Mouse (Mus musculus) c-Kit-positive CD71-positive TER-119-positive erythroid progenitor cells, embryonic 14.5 days (primary cell): ENCODE measurements around the gene Vmn1r196.
"Not testable (repeated sequence)": the region's sequence is repeated elsewhere in the genome, so short reads cannot be mapped to it uniquely, and the experiment has no call there.

Source experiments
- DNase-seq: peaks from one replicate; pipeline ENCODE4 v3.0.0-alpha.2; 2013; ENCODE audit warnings: low spot score

Vmn1r196 gene

DNA sequence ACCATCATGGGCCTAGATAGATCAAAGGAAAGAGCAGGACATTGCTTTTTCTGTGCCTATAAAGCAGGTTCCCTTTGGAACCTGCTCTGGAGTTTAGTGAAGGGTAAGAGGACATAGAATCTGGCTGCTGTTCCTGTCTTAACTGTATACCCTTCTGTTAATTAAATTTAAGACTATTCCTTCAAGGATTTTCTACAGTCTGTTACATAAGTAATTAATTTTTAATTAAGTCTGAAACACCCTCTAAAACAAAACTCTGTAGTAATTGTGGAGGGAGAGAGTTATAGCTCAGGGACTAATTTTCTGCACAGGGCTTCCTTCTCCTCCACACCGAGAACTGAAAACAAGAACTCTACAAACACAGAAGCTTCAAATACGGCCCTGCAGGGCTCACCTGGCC is at the start of gene Vmn1r196:
TSS of gene Vmn1r196 (plus strand) at position 301 of the 400 bp plus-strand sequence.
- no peak for DNase-seq

DNA sequence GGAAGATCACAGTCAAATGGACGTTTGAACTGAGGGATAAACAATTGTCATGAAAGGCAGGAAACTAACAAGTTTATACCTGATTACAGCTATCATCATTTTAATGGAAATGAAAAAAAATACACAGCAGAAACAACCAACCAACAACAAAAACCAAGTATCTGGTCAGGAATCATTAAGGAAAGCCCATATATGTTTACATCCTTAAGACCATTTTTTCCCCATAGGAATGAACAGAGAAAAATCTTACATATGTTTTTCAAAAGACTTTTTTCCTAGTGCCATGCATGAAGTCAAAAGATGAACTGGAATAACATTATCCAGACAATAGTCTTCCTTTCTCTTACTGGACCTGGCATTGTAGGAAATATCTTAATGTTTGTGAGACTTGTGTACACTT is 45.8 kb upstream of the Vmn1r196 start, which contains the start of gene Vmn1r194:
TSS of gene Vmn1r194 (plus strand) at position 301 of the 400 bp plus-strand sequence.
- DNase-seq = no peak

- not testable (repeated sequence) for DNase-seq
Measured at GRCm38 (mm10) chr13:22270222-22270621, 19.5 kb upstream of the Vmn1r196 start, which contains the start of gene Vmn1r195. Vmn1r195 (plus strand) TSS chr13:22270522.

GRCm38 (mm10) chr13:22271721-22272120 is 18.0 kb upstream of the Vmn1r196 start:
- DNase-seq = no peak

DNA sequence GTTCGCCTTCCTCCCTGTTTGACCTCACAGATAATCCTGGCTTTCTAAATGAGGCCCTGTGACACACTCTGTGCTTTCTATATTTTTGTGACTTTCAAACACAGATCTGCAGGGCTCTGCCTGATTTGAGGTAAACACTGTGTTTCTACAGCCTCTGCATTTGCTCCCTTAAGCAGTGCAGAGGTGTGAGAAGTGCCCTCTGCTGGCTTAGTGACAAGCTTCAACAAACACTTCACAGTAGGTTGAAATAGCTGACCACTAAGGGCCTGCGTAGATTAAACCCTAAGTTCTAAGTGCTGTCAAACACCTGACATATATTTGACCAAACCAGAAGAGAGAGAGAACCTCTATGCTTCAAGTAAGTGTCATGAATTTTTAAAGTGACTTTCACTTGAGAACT is 5.1 kb upstream of the Vmn1r196 start:
- no peak for DNase-seq

DNA sequence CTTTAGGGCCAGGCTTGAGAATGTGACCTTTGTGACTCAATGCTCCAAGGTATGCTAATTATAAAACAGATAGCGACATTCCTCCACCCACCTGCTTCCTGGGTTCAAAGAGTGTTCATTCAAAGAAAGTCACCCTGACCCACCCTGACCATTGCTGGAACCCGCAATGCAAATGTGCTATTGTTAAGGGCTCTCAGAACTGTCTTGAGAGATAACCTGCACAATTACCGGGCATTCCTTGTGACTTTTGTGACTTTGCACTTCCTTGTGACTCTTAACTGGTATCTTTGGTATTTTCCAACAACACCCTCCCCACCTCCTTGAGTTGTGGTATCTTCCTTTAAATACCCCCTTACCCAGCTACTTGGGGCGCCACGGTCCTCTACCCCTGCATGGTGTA is 18.4 kb downstream of the Vmn1r196 start:
- not testable (repeated sequence) for DNase-seq

- no peak for DNase-seq
Measured at GRCm38 (mm10) chr13:22315361-22315760, 25.6 kb downstream of the Vmn1r196 start.

DNA sequence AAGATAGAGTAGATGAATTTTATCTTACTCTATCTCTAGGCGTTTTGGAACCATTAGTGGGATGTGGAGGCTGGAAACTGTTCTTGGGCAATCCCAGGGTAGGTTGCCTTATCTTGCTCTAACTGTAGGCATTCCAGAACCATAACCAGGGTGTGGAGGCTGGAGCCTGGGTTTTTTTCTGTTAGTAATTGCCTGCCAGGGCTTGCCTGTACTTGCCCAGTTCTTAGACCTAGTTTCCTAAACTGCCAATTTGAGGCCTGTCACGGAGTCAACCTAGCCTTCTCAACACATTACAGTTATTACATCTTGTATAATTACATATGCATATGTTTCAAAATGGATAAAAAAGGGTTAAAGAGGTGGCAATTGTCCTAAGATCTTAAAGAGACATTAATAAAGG is 27.6 kb downstream of the Vmn1r196 start:
- DNase-seq = no peak

DNA sequence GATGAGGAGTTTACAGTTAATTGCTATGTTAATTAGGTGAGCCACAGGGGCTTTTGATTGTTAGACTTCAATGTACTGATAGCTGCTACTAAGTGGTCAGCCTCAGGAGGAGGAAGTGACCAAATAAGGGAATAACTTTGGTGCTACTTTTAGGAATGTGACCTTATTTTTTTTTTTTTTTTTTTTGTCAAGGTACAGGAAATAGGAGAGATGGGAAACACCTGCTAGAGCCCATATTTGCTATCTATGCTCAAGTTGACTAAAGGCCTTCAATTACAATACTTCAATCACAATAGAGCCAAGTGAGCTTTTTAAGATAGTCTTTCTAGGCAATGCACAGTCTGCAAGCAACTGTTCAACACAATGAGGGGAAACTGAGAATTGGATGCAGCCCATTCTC is 30.4 kb downstream of the Vmn1r196 start:
- DNase-seq = no peak

DNA sequence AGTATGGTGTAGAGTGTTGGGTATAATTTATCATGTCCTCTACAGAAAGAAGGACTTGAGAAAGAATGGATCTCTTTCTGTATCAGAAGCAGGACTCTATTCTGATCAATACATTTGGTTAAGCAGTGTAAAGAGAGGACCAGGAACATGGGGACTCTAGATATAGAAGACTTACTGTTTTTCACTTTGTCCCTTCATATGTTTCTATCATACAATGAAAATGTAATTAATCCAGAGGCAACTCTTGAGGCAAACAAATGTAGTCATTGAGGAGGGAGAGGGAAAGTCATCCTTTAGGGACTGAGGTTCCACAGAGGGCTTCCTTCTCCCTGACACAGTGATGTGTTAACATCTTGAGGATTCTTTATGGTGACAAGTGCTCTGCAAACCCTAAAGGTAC is 34.6 kb downstream of the Vmn1r196 start, which contains the start of gene Vmn1r197:
TSS of gene Vmn1r197 (plus strand) at position 301 of the 400 bp plus-strand sequence.
- no peak for DNase-seq

- DNase-seq = no peak
Measured at GRCm38 (mm10) chr13:22333269-22333668, 43.5 kb downstream of the Vmn1r196 start.

GRCm38 (mm10) chr13:22335565-22335964 is 45.8 kb downstream of the Vmn1r196 start:
- DNase-seq = no peak
